Mouse (Mus musculus) cerebellum, adult 8-10 months (tissue): Measurements from ENCODE around the gene Tescl.

Experiments used
- DNase-seq: peaks from one replicate; pipeline ENCODE4 v3.0.0; 2022

Tescl gene

DNA sequence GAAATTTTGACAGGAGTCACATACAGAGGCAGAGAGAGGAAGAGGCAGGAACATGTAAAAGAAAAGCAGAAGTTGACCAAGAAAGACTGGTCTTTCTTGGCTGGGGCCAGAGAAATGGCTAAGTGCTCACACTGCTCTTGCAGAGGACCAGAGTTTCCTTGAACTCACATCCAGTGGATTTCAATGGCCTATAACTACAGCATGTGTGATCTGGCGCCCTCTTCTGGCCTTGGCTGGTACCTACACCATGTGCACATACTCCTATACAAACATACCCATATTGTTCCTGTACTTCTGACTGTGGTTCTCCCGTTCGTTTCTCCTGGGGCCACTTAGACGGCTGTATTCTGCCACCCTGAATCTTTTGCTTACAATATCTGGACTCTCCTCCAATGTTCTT lies 27.3 kb upstream of the Tescl start:
- no peak for DNase-seq

GRCm38 (mm10) chr7:24359269-24359668 lies 25.5 kb upstream of the Tescl start:
- DNase-seq = no peak

- no peak for DNase-seq
Observed at GRCm38 (mm10) chr7:24357899-24358298, 24.2 kb upstream of the Tescl start.

DNA sequence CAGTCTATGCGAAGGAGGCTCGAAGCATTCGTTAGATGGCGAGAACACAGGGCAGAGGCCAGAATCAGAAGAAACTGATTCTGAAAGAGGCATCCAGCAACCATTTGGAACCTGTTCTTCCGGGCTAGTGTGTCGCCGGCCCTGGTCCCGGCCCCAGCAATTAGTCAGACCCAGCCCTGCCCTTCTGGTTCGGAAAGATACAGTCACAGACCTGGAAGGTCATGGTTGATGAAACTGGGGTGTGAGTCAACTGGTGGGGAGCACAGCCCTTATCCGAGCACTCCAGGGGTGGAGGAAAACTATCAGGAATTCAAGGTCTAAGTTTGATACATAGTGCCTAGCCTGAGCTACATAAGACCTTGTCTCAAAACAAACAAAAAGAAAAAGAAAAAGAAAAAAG lies 22.3 kb upstream of the Tescl start:
- DNase-seq = no peak

DNA sequence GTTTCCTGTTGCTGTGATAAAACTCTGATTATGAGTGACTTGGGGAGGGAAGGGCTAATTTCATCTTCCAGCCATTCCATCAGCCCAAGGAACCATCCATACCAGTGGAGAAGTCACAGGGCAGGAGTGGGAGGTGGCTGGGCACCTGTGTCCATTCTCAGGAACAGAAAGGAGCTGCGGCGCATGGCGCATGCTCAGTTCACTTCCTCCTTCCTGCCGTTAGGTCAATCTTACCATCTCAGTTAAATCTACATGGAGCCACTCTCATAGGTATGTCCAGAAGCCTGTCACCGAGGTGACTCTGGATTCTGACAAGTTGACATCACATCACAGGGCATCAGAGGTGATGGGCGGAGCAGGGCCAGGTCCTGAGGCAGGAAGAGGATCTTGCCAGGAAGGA lies 21.9 kb upstream of the Tescl start:
- no peak for DNase-seq

- no peak for DNase-seq
Observed at GRCm38 (mm10) chr7:24348896-24349295, 15.2 kb upstream of the Tescl start, which contains the start of gene Lypd5. Lypd5 (plus strand) TSS chr7:24349196.

DNA sequence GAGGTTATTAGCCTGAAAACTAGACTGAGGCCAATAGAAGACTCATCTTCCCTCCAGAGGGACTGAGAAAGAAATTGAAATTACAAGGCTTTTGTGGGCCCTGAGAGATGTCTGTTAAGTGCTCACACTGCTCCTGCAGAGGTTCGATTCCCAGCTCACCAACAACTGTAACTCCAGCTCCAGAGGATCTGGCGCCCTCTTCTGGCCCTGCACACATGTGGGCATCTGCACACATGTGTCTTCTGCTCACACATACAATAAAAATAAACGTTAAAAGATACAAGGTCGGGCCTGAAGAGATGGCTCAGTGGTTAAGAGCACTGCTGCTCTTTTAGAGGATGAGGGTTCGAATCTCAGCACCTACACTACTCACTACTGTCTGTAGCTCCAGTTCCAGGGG lies 12.7 kb upstream of the Tescl start:
- DNase-seq = no peak

- DNase-seq = no peak
Observed at GRCm38 (mm10) chr7:24343701-24344272, 10.1 kb upstream of the Tescl start.

DNA sequence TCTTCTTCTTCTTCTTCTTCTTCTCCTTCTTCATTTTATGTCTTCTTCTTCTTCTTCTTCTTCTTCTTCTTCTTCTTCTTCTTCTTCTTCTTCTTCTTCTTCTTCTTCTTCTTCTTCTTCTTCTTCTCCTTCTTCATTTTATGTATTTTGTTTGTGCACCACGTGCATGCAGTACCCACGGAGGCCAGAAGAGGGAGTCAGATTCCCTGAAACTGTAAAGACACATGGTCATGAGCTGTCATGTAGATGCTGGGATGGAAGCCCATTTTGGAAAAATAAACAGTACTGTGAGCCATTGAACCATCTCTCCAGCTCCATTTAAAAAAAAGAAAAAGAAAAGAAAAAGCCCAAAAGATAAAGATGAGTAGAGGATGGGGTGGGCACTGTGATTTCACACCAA lies 4.5 kb upstream of the Tescl start:
- no peak for DNase-seq

DNA sequence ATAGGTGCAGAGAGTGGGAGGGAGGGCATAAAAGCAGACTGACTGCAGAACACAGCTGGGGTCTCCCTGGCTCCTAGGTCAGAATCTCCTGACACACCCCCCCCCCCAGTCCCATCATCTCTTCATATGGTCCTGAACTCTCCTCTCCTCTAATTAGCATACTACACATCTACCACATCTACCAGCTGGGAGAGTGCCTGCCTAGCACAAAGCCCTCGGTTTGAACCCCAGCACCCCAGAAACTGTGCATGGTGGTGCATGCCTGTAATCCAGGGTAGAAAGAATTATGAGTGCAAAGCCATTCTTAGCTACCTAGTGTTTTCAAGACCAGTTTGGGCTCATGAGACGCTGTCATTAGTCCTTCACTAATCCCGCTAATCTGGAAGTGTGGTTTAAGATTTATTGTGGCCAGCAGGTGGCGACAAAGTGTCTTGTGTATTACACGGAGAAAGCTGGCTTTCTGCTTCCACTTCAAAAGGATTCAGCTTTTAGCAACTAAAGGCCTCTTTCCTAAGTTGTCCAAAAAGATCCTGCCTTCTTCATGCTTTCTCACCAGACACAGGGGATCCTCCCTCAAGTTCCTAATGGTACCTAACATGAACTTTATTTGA lies 2.1 kb upstream of the Tescl start:
- DNase-seq = peak; percentile 49

DNA sequence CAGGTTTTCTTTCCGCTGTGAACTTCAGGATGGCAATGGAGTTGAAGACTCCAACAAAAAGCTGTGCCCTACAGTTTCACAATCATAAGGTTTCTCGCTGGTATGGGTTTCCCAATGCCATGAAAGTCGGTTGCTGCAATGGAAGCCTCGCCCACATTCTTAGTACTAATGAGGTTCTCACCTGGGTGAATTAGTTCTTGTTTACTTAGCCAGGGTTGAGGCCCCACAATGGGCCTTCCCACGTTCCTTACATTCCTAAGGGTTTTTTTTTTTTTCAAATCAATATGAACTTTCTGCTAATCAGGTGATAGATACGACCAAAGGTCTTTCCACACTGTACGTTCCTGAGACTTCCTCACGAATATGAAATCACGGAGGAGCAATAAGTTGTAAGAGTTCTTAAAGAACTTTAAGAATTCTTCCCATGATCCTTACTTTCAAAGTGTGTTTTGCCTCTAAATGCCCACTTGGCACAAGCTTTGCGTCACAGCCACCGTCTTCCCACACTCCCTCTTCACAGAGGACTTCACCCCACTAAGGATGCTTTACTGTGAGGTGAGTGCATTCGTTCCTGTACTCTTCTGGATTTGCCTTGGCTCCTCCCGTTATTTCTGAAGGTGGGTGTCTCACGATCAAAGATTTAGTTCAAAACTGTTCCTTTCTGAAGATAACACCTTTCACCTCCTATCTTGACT lies 6.3 kb downstream of the Tescl start:
- DNase-seq = no peak

- no peak for DNase-seq
Observed at GRCm38 (mm10) chr7:24326273-24327135, 7.2 kb downstream of the Tescl start.

DNA sequence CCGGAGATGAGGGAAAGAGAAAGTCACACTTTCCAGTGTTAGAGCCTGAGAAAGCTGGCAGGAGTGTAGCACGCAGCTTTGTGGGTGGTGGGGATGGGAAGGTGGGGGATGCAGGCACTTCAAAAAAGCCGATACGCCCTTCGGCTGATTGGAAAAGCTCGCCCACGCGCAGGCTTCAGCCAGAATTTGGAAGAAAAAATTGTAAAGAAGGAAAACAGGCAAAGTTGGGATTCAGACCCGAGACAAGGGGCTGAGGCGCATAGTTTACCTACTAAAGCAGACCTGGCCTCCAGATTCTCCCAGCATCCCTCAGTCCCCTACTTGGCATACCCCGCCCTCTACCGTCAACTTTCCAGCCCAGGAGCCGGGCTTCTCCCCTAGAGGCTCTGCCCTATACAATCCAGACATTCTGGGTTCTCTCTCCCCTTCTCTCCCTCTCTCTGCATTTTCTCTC lies 8.0 kb downstream of the Tescl start:
- no peak for DNase-seq

DNA sequence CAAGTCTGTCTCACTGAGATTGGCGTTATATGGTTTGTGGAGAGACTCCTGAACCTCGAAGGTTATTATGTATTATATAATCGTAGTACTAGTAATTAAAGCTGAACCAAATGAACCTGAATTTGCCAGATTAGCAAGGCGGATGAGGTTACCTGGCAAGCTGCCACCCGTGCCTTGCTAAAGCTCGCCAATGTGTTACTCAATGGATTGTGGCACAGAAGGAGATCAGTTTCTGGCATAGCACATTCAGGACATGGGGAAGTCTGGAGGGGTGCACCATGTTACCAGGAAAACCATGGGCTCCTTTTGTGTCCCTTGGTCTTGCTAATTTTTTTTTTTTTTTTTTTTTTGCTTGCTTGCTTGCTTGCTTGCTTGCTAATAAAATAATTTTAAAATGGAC lies 8.5 kb downstream of the Tescl start:
- no peak for DNase-seq

GRCm38 (mm10) chr7:24322593-24322992 lies 11.1 kb downstream of the Tescl start:
- no peak for DNase-seq

DNA sequence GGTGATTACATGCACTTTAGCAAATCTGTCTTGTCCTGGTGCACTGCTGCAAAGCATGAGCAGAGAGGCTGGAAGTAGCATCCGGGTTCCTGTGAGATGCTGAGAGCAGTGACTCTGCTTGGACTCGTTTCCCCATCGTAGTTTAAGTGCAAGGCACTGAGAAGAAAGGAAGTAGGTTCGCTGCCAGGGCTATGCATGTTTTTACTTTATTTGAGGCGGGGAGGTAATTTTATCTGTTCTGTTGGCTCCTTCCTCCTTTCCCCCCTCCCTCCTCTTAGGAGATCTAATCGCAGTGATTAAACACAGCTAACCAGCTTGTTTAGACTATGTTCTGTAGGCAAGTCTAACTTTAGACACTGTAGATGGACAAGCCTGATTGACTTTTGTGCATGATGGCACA lies 14.8 kb downstream of the Tescl start:
- no peak for DNase-seq

- peak; percentile 95 for DNase-seq
Observed at GRCm38 (mm10) chr7:24316567-24317092, 17.1 kb downstream of the Tescl start, which contains the start of gene Zfp94. Zfp94 (minus strand) TSS chr7:24316666.

DNA sequence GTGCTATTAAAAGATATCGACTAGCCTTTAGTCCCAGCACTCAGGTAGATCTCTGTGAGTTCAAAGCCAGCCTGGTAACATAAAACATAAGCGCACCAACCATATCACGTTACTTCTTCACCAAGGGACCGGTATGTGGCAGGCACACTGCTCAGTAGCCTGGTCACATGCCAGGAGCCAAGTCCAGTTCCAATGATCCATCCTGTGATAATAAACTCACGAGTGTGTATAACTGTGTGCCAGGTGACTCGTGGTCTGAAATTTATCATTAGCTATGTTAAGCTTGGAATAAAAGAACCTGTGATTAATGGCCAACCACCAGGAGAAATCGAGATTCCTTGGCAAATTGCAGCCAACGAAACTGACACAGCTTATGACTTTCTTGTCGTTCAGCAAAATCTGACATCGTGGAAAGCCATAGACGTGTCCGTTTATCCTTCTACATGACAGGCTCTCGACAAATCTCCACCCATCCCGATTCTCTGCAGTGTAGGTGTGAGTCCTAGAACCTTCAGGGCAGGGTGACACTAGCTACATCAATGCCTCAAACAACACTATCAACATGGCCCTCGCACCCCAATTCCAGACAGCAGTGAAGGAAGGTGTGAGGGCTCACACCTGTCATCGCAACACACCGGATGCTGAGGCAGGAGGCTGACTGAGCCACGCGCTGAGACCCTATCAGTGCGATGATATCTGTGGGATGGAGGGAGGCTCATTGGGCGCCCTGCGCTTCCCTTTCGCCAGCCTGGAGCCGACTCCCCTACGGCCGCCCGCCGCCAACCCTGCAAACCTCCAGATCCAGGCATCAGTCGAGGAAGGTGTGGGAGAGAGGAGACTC lies 17.8 kb downstream of the Tescl start:
- no peak for DNase-seq

DNA sequence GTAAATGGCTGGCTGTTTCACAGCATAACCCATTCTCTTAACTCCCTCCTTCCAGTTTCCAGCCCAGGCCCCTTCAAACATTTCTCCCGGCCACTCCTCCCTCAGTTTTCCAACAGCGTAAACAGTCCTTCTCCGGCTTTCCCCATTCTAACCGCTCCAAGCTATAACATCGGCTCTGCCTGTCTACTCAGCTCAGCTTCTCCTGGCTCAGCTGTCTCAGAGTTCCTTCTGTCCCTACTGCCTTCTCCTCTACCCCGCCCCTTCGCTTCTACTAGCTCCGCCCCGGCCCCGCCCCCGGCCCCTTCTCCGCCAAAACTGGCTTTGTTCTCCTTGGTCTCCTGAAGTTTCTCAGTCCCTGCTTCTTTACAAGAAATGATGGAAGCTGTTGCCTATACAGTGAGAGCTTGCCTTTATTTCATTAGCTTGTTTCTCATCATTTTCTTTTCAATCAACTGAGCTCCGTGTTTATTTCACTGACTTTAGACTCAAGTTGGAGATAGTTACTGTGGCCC lies 32.9 kb downstream of the Tescl start, which contains the start of gene Zfp61:
TSS of gene Zfp61 (minus strand) at position 462 of the 512 bp plus-strand sequence.
- no peak for DNase-seq

DNA sequence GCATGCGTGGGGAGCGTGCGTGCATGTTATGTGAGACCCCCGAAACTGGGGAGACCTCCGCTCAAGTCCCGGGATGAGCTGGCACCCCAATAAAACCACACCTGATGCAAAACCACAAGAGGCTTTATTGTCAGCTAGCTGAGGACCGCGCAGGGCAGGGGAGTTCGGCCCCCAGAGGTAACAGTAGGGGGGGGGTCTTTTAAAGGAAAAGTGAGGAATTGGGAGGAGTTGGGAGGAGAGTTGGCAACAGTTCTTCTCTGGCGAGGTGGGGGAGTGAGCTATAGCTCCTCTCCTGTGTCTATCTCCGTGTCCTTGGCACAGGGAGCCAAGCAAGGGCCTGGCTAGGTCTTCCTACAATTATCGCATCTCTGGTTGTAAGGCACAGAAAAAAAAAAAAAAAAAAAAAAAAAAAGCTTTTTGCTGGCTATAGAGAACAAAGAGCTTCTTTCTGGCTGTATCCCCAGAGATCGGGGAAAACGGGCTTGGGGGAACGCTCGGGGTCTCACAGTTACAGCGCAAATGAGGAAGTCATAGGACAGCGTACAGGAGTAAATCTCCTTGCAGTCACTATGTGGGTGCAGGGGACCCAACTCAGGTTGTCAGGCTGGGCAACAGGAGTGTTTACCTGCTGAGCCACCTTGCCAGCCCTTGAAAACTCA lies 33.8 kb downstream of the Tescl start:
- DNase-seq = peak; percentile 43
